Mouse (Mus musculus): Measurements from ENCODE around the gene Hspa12b. TPM values are rescaled to one million over a fixed set of nuclear protein-coding genes. Genes with fewer than 3 reads are reported as not detected.

Gene Hspa12b
- polyA plus RNA-seq, 1 experiment = 3.3 TPM

DNA sequence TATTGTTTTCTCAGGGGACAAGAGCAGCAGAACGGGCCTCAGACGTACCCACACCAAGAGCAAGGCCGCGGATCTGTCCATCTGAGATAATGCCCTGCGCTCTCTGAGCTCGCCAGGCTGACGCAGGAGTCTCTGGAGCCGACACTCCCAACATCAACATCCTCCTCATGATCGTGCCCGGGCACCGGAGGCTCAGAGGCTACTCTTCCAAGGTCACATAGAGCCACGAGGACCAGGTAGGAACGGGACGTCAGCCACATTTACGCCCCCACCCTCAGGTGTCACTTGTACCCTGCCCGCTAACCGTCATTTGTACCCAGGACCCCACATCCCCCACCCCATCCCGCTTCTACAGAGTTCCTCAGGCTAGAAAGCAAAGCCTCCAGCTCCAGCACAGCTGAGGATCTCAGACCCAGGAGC lies 32.4 kb downstream of the Hspa12b start:
- no peaks in the 10 kb centered on the region for H3K36me3 ChIP-seq (ENCODE audit: control insufficient read depth, insufficient read depth)
- peaks cover 11% of the 10 kb centered on the region for H3K79me2 ChIP-seq (ENCODE audit: control insufficient read depth, insufficient read depth)
- H3K4me3 ChIP-seq = peak overlapping the region; percentile 59
- TF ChIP-seq E2F4 (IDR thresholded peaks at IDR 0.05; ENCODE audit: insufficient read depth) (no peak), REST (IDR thresholded peaks at IDR 0.05; ENCODE audit: insufficient read depth, insufficient read length) (no peak), MYOD1 (IDR thresholded peaks at IDR 0.05; ENCODE audit: control insufficient read depth in 1 of 3, insufficient read length in 2 of 3, low read depth in 2 of 3) (no peak), CEBPB (IDR thresholded peaks at IDR 0.05; ENCODE audit: insufficient read depth, poor library complexity, severe bottlenecking) (no peak), SRF (IDR thresholded peaks at IDR 0.05; ENCODE audit: control insufficient read depth, insufficient read length, low read depth) (no peak), USF1 (IDR thresholded peaks at IDR 0.05; ENCODE audit: low read depth) (no peak), POLR2AphosphoS2 (IDR thresholded peaks at IDR 0.05; ENCODE audit: insufficient read length, low read depth) (no peak), TCF12 (IDR thresholded peaks at IDR 0.05; ENCODE audit: insufficient read depth, poor library complexity, severe bottlenecking) (no peak), MAX (IDR thresholded peaks at IDR 0.05; ENCODE audit: low read depth) (no peak), POLR2A (IDR thresholded peaks at IDR 0.05; ENCODE audit: insufficient read length, low read depth) (no peak), MYOG (IDR thresholded peaks at IDR 0.05; ENCODE audit: control insufficient read depth in 1 of 3, insufficient read depth in 1 of 3, insufficient read length in 2 of 3, low read depth in 2 of 3) (no peak), TCF3 (IDR thresholded peaks at IDR 0.05; ENCODE audit: insufficient read length, low read depth) (no peak)
- peak overlapping the region; percentile 20 for H3ac ChIP-seq (ENCODE audit: control insufficient read depth, insufficient read length)
- peak overlapping the region; percentile 75 for H3K4me2 ChIP-seq (ENCODE audit: low read depth)
- H3K27me3 ChIP-seq (ENCODE audit: control insufficient read depth, insufficient read depth, insufficient read length) = no peaks in the 10 kb centered on the region

DNA sequence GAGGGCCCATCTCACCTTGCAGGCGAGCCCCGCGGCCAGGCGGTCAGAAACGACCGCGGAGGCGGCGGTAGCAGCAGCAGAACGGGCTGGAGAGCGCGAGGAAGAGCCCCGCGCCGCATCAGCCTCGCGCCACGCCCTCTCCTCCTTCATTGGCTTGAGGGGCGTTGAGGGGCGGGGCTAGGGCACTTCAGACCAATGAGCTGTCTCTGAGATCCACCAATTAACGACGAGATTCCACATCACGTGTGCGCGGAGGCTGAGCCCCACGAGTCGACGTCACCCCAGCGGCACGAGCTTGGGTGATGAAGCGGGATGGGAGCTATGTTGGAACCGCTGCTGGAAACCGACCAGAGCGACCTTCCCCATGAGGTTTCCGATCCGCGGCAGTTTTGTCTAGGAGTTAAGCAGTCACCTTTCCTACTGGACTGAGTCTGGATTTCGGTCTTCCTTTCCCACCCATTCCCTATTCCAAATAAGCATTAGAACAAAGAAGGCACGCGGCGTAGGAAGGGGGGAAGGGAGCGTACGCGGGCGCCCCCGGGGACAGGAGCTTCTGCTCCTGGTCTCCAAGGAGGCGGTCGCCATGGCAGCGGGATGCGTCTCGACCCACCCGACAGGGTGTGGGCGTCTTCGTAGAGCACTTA lies 33.0 kb downstream of the Hspa12b start, which contains the start of gene 1700037H04Rik:
1700037H04Rik (minus strand) TSS at position 144 of the 644 bp plus-strand sequence.
- peak within 1 kb of the TSS; percentile 95 for H3K4me2 ChIP-seq (ENCODE audit: low read depth)
- H3K4me3 ChIP-seq = peak within 1 kb of the TSS; percentile 59
- H3K27me3 ChIP-seq (ENCODE audit: control insufficient read depth, insufficient read depth, insufficient read length) = no peaks in the 10 kb centered on the region
- no peaks in the 10 kb centered on the region for H3K36me3 ChIP-seq (ENCODE audit: control insufficient read depth, insufficient read depth)
- H3ac ChIP-seq (ENCODE audit: control insufficient read depth, insufficient read length) = peak within 1 kb of the TSS; percentile 20
- H3K79me2 ChIP-seq (ENCODE audit: control insufficient read depth, insufficient read depth) = peaks cover 11% of the 10 kb centered on the region
- peak; percentile 90 for TF ChIP-seq POLR2A (IDR thresholded peaks at IDR 0.05; ENCODE audit: insufficient read length, low read depth)
- peak; percentile 88 for TF ChIP-seq POLR2AphosphoS2 (IDR thresholded peaks at IDR 0.05; ENCODE audit: insufficient read length, low read depth)
- TF ChIP-seq MYOD1 (IDR thresholded peaks at IDR 0.05; ENCODE audit: control insufficient read depth in 1 of 3, insufficient read length in 2 of 3, low read depth in 2 of 3) = no peak
- no peak for TF ChIP-seq TCF12 (IDR thresholded peaks at IDR 0.05; ENCODE audit: insufficient read depth, poor library complexity, severe bottlenecking)
- TF ChIP-seq REST (IDR thresholded peaks at IDR 0.05; ENCODE audit: insufficient read depth, insufficient read length) = no peak
- no peak for TF ChIP-seq MYOG (IDR thresholded peaks at IDR 0.05; ENCODE audit: control insufficient read depth in 1 of 3, insufficient read depth in 1 of 3, insufficient read length in 2 of 3, low read depth in 2 of 3)
- TF ChIP-seq SRF (IDR thresholded peaks at IDR 0.05; ENCODE audit: control insufficient read depth, insufficient read length, low read depth) = peak; percentile 66
- TF ChIP-seq CEBPB (IDR thresholded peaks at IDR 0.05; ENCODE audit: insufficient read depth, poor library complexity, severe bottlenecking) = no peak
- TF ChIP-seq TCF3 (IDR thresholded peaks at IDR 0.05; ENCODE audit: insufficient read length, low read depth) = no peak
- peak; percentile 59 for TF ChIP-seq MAX (IDR thresholded peaks at IDR 0.05; ENCODE audit: low read depth)
- TF ChIP-seq USF1 (IDR thresholded peaks at IDR 0.05; ENCODE audit: low read depth) = peak; percentile 99
- peak; percentile 35 for TF ChIP-seq E2F4 (IDR thresholded peaks at IDR 0.05; ENCODE audit: insufficient read depth)

DNA sequence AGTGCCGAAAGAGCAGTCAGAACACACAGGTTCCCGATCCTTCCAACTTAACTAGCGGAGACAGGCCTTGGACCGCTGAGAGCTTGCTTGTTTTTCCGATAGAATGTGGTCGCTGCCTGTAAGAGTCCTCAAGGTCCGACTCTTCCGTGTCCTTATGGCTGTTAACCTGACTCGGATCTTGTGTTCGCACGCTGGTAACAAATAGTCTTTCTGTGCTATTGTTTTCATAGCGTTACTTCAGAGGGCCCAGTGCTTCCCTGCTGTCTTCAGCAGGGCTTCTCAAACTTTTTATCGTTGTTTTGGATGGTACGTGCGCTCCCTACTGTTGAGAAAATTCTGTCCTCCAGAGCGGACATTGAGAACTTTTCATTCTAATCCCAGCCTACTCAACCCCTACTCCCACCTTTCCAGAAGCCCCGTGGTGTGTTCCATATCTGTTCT lies 33.6 kb downstream of the Hspa12b start:
- Histone ChIP-seq H3ac (ENCODE audit: control insufficient read depth, insufficient read length) (peak overlapping the region; percentile 20), H3K4me2 (ENCODE audit: low read depth) (peak overlapping the region; percentile 95), H3K27me3 (ENCODE audit: control insufficient read depth, insufficient read depth, insufficient read length) (no peaks in the 10 kb centered on the region), H3K36me3 (ENCODE audit: control insufficient read depth, insufficient read depth) (no peaks in the 10 kb centered on the region), H3K79me2 (ENCODE audit: control insufficient read depth, insufficient read depth) (peaks cover 11% of the 10 kb centered on the region), H3K4me3 (peak overlapping the region; percentile 59)
- TF ChIP-seq TCF3 (IDR thresholded peaks at IDR 0.05; ENCODE audit: insufficient read length, low read depth) (no peak), POLR2A (IDR thresholded peaks at IDR 0.05; ENCODE audit: insufficient read length, low read depth) (no peak), USF1 (IDR thresholded peaks at IDR 0.05; ENCODE audit: low read depth) (no peak), CEBPB (IDR thresholded peaks at IDR 0.05; ENCODE audit: insufficient read depth, poor library complexity, severe bottlenecking) (no peak), REST (IDR thresholded peaks at IDR 0.05; ENCODE audit: insufficient read depth, insufficient read length) (no peak), MYOG (IDR thresholded peaks at IDR 0.05; ENCODE audit: control insufficient read depth in 1 of 3, insufficient read depth in 1 of 3, insufficient read length in 2 of 3, low read depth in 2 of 3) (no peak), POLR2AphosphoS2 (IDR thresholded peaks at IDR 0.05; ENCODE audit: insufficient read length, low read depth) (no peak), SRF (IDR thresholded peaks at IDR 0.05; ENCODE audit: control insufficient read depth, insufficient read length, low read depth) (no peak), TCF12 (IDR thresholded peaks at IDR 0.05; ENCODE audit: insufficient read depth, poor library complexity, severe bottlenecking) (no peak), E2F4 (IDR thresholded peaks at IDR 0.05; ENCODE audit: insufficient read depth) (no peak), MAX (IDR thresholded peaks at IDR 0.05; ENCODE audit: low read depth) (no peak), MYOD1 (IDR thresholded peaks at IDR 0.05; ENCODE audit: control insufficient read depth in 1 of 3, insufficient read length in 2 of 3, low read depth in 2 of 3) (no peak)

DNA sequence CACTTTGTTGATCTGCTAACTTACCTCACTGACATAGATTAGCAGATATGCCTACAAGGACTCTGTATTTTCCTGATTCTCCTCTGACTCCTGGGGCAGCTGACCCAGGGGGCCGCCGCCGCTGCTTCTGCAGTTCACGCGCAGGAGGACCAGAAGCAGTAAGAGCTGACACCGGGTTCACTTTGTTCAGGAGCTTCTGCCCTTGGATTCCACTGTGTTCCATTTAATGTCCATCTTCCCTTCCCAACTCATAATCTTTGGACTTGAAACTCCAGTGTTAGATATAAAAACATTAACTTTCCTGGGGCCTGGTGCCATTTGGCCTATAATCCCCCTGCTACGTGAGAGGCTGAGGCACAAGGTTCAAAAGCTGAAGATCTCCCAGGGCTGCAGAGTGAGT lies 36.8 kb downstream of the Hspa12b start:
- H3K79me2 ChIP-seq (ENCODE audit: control insufficient read depth, insufficient read depth) = peaks cover 6% of the 10 kb centered on the region
- TF ChIP-seq POLR2AphosphoS2 (IDR thresholded peaks at IDR 0.05; ENCODE audit: insufficient read length, low read depth) = no peak
- TF ChIP-seq MAX (IDR thresholded peaks at IDR 0.05; ENCODE audit: low read depth) = no peak

More for the DNA sequence above, 36.8 kb downstream of the Hspa12b start:
- H3K36me3 ChIP-seq (ENCODE audit: control insufficient read depth, insufficient read depth) = no peaks in the 10 kb centered on the region
- no peak overlapping the region for H3K4me2 ChIP-seq (ENCODE audit: low read depth)
- H3ac ChIP-seq (ENCODE audit: control insufficient read depth, insufficient read length) = no peak overlapping the region
- no peaks in the 10 kb centered on the region for H3K27me3 ChIP-seq (ENCODE audit: control insufficient read depth, insufficient read depth, insufficient read length)
- H3K4me3 ChIP-seq = no peak overlapping the region

All from myocyte (in vitro differentiated cells).